Comparison of ENCODE assay signal across 11 mouse cellular contexts in genomic region chr7:112274611-112275010, GRCm38 (mm10). TPM values are rescaled to one million over a fixed set of nuclear protein-coding genes. Genes with fewer than 3 reads are reported as not detected.
DNase-seq lines count a peak whose midpoint lies in the region; ATAC-seq lines count a peak whose summit lies in the region.
"Had no signal": no experiment of that assay in that cellular context is flagged by ENCODE, and none has a peak within 500 bp of the region (broad histone marks: within the 10 kb centered on the region; RNA-seq: fewer than 3 reads in every experiment).

No protein-coding gene starts in this region.

- peaks cover 59% of the 10 kb centered on the region for H3K36me3 ChIP-seq in heart, embryonic 13.5 days
- H3K36me3 ChIP-seq in lung, embryonic 15.5 days = no peaks in the 10 kb centered on the region
- H3K36me3 ChIP-seq in forebrain, embryonic 15.5 days = no peaks in the 10 kb centered on the region

- no peaks in the 10 kb centered on the region for H3K9me3 ChIP-seq in heart, embryonic 13.5 days
- no peaks in the 10 kb centered on the region for H3K9me3 ChIP-seq in lung, embryonic 15.5 days
- H3K9me3 ChIP-seq in forebrain, embryonic 15.5 days = no peaks in the 10 kb centered on the region

- H3K4me1 ChIP-seq in heart, embryonic 13.5 days = peaks cover 99% of the 10 kb centered on the region
- H3K4me1 ChIP-seq in lung, embryonic 15.5 days = peaks cover 85% of the 10 kb centered on the region
- peaks cover 37% of the 10 kb centered on the region for H3K4me1 ChIP-seq in forebrain, embryonic 15.5 days

- WGBS in heart, embryonic 13.5 days = 71% methylated on average over 2 of the region's 2 CpGs
- 51% methylated on average over 2 of the region's 2 CpGs for WGBS in lung, embryonic 15.5 days
- 50% methylated on average over 2 of the region's 2 CpGs for WGBS in forebrain, embryonic 15.5 days

- DNase-seq in heart, adult 8-10 months (ENCODE audit: low spot score) = no peak
- no peak for DNase-seq in lung, postnatal 14 days
- peak; percentile 24 for DNase-seq in hindlimb bud, embryonic 11.5 days (ENCODE audit: extremely low spot score, low read depth, low spot score)
- no peak for DNase-seq in ovary, adult 18-20 months (ENCODE audit: low spot score)
- DNase-seq: cerebellum, adult 9-10 months; kidney, adult 2 months; liver, postnatal 0 days had no signal

- H3K9ac ChIP-seq in heart, embryonic 13.5 days = peak overlapping the region; percentile 76
- no peak overlapping the region for H3K9ac ChIP-seq in lung, embryonic 15.5 days
- no peak overlapping the region for H3K9ac ChIP-seq in forebrain, embryonic 15.5 days (replicated peaks)
- H3K9ac ChIP-seq: liver, postnatal 0 days had no signal

- no peak overlapping the region for H3K4me2 ChIP-seq in heart, embryonic 13.5 days
- H3K4me2 ChIP-seq in lung, embryonic 15.5 days = no peak overlapping the region
- H3K4me2 ChIP-seq in forebrain, embryonic 15.5 days (replicated peaks) = no peak overlapping the region

- peak overlapping the region; percentile 94 for H3K27ac ChIP-seq in heart, embryonic 13.5 days (replicated peaks)
- H3K27ac ChIP-seq in lung, embryonic 15.5 days = peak overlapping the region; percentile 53; the same call in 1 of the 2 replicates
- no peak overlapping the region for H3K27ac ChIP-seq in forebrain, embryonic 15.5 days (replicated peaks)

- no peak for ATAC-seq in heart, embryonic 13.5 days (ENCODE audit: extremely low read depth, insufficient number of reproducible peaks, low FRiP score, low TSS enrichment)
- no peak for ATAC-seq in lung, embryonic 15.5 days (ENCODE audit: borderline replicate concordance, extremely low read depth, low FRiP score, low TSS enrichment)
- ATAC-seq in forebrain, embryonic 15.5 days (replicated peaks) = peak; percentile 59; the same call in 1 of the 2 replicates
- ATAC-seq: liver, postnatal 0 days had no signal

- no peak overlapping the region for H3K4me3 ChIP-seq in heart, embryonic 13.5 days
- H3K4me3 ChIP-seq in lung, embryonic 15.5 days = no peak overlapping the region
- no peak overlapping the region for H3K4me3 ChIP-seq in forebrain, embryonic 15.5 days

- H3K27me3 ChIP-seq in heart, embryonic 13.5 days (replicated peaks) = no peaks in the 10 kb centered on the region
- no peaks in the 10 kb centered on the region for H3K27me3 ChIP-seq in lung, embryonic 15.5 days
- no peaks in the 10 kb centered on the region for H3K27me3 ChIP-seq in forebrain, embryonic 15.5 days

RNA-seq across cellular contexts. Expression of gene Mical2, which starts 49.0 kb away (rescaled TPM):
- 105 and 109 TPM in 2 replicates for polyA plus RNA-seq in heart, embryonic 13.5 days (2015; fragmentation: Nextera tagmentation; extraction: Ambion mirVana)
- 100 to 1,000 TPM in 1 of 4 experiments, 10 to 100 TPM in 3; 82.0 to 100 (median 95.6) TPM for total RNA-seq in heart, adult 8-10 months (2022)
- 20.7 and 22.8 TPM in 2 replicates for polyA plus RNA-seq in lung, embryonic 15.5 days (2015; fragmentation: Nextera tagmentation; extraction: Ambion mirVana)
- polyA plus RNA-seq in forebrain, embryonic 15.5 days (2015; fragmentation: Nextera tagmentation; extraction: Ambion mirVana) = 5.9 and 7.0 TPM in 2 replicates
- total RNA-seq: CH12.LX had no signal
